Mouse (Mus musculus): ENCODE measurements at regions not wholly inside any gene's neighbourhood (a gene's known extent, or its start where the extent isn't known, plus 50 kb on each side); places are given as distances from the start of the nearest gene placed in this dataset.

DNA sequence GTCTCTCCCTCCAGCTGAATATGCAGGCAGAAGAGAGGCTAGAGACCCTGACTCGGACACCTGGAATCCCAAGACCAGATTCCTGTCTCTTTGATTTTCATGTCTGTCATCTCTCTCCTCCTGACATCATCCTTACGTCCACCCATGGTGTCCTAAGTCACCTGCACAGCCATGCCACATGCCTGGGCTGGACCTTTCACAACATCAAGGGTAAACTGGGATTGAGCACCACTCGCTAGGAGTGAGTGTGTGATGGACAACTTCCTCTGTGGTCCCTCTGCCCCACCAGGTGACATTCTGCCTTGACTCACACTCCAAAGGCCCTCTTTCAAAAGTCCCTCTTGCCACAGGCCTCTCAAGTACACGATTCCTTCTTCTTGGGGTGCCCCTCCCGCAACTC lies 244.1 kb downstream of the Bcl11b start:
- DNase-seq (ENCODE audit: low spot score) = no peak

DNA sequence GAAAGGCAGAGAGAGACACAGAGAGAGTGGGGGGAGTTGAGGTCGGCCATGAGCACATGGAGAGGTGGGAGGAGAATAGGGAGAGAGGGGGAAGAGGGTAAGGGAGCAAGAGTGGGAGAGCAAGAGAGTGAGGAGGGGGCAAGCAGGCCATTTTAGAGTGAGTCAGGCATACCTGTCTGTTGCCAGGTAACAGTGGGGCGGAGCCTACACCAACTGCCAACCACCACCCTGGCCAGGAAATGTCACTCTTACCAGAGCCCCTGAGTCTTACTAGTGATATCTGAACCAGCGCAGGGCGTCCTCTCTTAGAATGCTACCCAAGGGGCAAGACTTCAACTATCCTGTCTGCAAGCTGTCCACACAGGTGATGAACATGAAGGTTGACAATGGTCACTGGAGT lies 243.5 kb downstream of the Bcl11b start:
- DNase-seq (ENCODE audit: low spot score) = no peak

DNA sequence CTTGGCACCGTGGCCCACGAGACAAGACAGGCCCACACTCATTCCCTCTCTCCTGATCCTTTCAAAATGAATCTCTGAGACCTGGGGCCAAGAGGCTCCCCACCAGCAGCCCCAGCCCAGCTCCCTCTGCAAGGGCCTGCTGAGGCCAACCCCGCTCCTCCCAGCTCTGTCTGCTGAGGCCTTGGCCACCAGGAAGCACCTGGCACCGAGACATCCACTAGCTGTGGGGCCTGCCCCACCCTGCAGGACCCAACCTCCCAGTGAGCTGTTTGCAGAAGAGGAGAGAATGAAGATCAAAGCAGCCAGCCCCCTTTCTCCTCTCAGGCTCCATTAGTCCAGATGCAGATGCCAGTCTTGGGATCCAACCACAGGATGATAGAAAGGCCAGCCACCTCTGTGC lies 241.3 kb downstream of the Bcl11b start:
- no peak for DNase-seq (ENCODE audit: low spot score)

DNA sequence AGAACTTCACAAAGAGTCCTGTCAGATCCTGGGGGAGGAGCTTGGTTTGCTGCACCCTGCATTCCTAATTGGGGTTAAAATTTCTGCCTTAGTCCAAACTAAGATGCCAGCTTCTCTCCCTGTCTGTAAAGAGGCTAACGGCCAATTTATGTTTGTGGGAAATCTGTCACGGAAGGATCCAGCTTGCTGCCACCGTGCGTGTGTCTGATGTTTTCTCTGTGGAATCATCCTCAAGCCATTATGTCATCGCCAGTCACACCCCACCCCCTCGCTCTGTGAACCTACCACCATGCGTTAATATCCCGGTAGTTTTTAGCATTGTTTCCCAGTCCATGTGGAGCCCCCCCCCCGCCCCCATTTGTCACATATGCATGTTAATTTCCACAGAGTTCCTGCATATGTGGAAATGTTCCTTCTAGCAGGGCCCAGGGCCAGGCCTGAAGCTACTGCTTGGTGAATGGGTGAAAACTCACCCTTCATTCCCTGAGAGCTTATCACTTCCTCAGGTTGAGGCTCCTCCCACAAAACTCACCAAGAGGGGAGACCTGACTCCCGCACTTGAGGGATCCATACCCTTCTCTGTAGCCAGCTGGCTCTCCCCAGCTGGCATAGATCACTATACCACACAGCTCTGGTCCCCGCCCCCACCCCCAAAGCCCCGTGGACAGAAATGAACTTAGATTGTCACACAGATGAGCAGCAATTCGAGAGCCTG lies 233.4 kb downstream of the Bcl11b start:
- peak; percentile 6 for DNase-seq (ENCODE audit: low spot score)

DNA sequence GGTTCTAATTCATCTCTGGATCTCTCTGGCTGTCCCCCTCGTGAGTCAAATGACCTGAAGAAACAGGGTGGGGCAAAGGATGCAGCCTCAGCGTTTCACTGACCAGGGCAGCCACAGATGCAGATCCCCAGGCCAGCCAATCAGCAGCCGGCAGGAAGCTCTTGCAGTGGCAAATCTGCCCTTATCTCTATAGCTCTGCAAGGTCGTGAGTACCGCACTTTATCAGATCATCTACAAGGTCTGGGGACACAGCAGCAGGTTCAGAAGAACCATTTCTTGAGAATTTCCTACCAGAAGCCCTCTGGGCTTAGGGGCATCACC lies 232.9 kb downstream of the Bcl11b start:
- DNase-seq (ENCODE audit: low spot score) = no peak

DNA sequence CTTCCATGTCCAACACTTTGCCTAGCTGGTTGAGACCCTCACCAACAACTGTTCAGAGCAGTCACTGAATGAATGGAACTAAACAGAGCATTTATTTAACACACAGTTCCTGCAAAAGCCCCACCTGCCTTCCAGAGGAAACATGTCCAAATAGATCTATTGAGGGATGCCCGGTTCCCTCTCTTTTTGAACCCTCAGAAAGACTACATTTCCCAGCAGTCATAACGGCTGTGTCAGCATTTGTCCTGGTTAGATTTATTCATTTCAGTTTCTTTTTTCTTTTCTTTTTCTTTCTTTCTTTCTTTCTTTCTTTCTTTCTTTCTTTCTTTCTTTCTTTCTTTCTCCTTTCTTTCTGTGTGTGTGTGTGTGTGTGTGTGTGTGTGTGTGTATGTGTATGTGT lies 232.1 kb downstream of the Bcl11b start:
- no peak for DNase-seq (ENCODE audit: low spot score)

DNA sequence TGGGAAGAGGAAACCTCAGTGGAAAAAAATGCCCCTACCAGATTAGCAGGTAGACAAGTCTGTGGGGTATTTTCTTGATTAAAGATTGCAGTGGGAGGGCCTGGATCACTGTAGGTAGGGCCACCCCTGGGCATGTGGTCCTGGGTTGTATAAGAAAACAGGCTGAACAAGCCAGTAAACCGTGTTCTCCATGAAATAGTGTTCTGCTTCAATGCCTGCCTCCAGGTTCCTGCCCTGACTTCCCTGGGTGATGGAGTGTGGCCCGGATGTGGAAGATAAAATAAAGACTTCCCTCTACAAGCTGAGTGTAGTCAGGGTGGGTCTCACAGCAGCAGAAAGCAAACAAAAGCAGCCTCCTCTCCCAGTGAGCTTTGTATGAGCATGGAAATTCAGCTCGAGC lies 231.6 kb downstream of the Bcl11b start:
- no peak for DNase-seq (ENCODE audit: low spot score)

DNA sequence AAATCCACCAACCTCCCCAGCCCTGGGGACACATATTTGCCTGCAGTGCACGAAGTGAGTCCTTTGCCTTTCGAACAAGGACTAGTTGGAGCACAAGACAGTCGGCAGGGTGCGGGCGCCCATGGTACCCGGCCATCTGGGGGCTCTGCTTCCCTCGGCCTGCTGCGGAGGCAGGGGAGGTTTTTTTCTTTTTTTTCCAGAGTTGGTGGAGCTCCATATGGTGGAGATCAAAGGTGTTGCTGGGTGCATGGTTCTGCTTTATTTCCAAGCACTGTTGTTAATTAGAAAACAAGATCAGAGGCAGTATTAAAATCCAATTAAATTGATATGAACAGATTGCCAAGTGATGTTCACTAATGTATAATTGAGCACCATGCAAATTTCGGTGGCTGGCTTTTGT lies 225.4 kb downstream of the Bcl11b start:
- DNase-seq (ENCODE audit: low spot score) = no peak

DNA sequence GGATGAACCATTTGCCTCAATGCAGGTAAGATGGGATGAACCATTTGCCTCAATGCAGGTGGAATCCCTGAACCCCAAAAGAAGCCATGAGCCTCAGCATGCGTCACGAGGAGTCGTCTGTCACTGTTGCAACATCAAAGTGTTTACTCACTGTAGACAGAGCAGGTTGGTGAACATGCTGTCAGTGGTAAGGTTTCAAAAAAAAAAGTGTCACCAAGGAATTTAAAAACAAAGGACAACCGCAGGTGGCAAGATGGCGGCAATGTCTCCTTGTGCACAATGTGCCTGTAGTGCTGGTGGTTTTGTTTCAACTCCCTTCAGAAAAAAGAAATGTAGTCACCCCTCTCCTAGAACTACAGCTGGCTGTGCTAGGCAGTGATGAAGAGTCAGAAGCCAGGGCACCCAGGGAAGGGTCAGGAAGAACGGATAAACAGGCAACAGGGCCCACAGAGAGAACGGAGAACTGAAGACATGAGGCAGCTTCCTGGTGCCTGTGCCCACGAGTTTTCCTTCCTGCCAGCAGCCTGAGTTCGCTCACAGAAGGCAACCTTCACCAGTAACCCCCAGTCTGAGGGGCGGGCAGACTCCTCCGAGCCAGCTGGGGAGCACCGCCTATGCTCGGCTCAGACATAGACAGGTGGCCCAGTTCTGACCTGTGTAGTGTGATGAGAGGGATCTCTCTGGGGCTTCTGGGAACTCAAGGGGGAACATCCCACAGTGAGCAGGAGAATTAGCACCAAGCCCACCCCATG lies 223.9 kb downstream of the Bcl11b start:
- DNase-seq (ENCODE audit: low spot score) = no peak

DNA sequence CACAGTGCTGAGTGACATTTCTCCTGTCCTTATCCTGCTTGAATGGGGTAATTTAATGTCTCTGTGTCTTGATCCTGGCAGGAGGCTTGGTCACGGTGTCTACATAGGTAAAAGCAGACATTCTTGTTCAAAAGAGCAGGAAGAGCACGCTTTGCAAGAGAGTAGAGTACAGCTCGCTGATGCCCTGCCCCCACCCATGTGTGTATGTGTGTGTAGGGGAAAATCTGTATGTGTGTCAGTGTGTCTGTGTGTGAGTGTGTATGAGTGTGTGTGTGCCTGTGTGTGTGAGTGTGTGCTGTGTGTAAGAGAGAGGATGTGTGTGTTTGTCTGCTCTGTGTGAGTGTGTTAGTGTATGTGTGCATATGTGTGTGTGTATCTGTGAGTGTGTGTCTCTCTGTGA lies 221.3 kb downstream of the Bcl11b start:
- DNase-seq (ENCODE audit: low spot score) = no peak

DNA sequence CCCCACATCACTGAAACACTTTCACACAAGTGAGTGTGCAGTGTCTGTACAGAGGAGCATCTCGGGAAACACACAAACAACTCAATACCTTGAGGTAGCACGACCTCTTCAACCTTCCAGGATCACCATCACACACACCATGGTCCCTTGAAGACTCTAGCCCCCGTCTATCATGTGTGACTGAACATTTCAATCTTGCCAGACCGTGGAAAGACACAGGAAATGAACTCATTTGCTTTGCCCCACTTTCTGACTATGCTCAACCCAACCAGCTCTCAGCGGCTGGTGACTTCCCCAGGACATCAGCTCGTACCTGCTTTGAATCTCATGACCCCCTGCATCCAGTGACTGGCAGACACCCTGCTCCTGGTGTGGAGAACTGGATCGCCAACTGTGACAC lies 219.6 kb downstream of the Bcl11b start:
- DNase-seq (ENCODE audit: low spot score) = no peak

DNA sequence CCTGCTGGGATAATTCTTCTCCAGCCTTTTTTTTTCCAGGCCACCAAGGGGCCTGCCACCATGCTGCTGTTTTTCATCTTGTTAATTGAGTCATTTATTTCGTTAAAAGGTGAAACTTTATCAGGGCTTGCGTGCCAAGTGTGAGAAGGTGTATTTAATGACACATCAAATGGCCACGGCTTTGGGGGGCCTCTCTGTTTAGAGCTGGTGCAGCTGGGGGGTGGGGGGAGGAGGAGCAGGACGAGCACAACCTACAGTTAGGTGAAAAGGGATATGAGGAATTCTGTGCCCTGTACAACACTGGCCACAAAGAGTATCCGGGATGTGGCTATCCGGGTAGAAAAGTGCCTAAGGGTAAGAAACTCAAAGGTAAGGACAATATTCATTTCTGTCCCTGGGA lies 213.6 kb downstream of the Bcl11b start:
- no peak for DNase-seq (ENCODE audit: low spot score)

DNA sequence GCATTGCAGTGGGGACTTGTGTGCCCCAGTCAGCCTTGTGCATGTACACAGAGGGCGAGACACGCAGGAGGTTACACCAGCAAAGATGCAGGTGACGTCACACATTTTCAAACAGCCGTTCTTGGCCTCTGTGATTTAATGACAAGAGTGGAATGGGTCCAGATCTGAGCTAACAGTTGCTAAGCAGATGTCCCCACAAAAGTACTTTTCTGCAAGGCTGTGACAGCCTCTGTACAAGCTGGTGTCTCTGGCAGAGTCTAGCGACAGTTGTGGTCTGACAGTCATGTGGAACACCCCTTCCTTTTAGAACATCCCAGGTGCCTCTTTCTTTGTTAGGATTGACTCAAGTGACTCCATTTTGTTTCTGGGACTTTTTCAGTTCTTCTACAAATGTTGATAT lies 203.1 kb downstream of the Bcl11b start:
- no peak for DNase-seq (ENCODE audit: low spot score)

DNA sequence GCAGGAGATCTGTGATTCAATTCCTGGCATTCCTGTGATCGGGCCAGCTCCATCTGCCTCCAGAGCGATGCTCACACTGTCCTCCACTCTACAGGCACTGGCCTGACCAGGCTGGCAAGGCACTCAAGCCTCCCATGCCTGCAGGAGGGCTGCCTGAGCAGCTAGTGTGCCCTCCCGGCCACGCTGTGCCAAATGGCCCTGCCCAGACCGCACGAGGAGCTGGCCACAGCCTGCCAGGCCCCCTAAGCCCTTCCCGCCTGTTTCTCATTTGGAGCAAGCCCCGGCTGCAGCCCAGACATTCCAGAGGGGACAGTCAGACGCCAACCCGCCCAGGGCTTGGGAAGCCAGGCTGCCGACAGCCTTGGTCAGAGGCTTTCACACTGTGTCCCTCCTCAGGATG lies 195.8 kb downstream of the Bcl11b start:
- peak; percentile 28 for DNase-seq (ENCODE audit: low spot score)

DNA sequence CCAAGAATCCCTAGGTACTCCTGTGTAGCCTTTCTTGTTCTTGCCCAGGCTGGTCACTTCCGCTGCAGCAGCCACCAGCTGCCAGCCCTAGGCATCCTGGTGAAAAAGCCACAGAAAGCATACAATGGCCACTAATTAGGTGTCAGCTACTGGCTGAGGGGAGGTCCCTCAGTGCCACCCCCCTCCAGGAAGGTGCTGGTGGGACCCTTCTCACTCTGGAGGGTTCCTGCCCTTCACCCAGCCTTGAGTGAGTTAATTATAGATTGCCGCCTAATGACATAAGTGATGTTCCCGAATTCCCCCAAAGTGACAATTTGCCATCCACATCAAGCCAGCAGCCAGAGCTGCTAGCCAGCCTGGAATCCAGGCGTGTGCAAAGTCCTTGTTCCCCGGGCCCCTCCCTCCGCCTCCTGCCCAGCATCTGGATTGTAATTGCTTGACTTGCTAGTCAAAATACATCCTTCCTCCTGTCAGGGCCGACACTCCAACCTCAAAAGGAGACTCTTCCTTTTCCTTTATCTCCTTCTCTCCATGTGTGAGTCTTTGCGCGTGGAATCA lies 195.2 kb downstream of the Bcl11b start:
- DNase-seq (ENCODE audit: low spot score) = no peak

DNA sequence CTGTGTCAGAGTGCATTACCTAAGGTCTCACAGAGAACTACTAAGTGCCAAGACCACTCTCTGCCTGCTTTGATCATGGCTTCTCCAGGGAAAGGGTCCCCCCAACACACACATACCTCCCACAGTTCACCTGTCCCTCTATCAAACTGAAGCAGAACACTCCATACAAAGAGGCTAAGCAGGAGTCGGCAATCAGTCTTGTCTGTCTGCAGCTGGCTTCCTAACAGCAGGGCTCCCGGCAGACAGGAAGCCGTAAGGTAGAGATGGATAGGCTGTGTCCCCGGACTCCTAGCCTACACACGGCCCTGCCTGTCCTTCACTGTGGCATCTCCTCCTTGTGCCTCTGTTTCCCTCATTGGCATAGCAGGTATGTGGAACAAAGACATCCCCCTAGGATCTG lies 192.2 kb downstream of the Bcl11b start:
- no peak for DNase-seq (ENCODE audit: low spot score)

DNA sequence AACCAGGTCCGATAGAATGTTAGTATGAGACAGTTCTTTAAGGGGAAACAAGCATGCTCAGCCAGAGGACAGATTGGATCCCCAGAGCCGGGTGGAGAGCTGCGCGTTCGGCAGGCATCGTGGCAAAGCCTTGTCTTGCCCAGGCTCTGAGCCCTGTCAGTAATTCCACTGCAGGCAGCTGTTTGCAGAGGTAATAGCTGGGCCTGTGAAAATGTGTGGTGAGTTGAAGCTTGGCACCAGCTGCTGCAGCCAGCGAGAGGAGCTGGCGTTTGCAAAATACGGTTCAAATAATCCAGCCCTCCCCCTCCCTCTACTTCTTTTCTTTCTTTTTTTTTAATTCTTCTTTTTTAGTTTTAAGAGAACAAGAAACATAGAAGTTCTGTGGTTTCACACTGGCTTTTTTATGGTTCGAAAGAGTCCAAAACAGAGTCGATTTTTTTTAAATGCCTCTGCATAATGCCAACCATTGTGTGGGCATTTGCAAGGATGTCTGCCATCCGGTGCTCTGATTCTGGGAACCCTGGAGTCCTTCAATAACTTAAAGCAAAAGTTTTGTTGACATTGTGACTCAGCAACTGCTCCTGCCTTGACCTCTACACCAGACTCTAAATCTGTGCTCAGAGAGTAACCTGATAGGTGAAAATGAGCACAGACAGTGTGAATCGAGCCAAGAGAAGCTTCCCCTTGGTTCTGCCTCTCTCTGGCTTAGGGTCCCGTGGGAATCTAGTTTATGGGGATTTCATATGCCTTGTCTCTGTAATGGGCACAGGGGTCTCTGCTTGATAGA lies 190.7 kb downstream of the Bcl11b start:
- no peak for DNase-seq (ENCODE audit: low spot score)

DNA sequence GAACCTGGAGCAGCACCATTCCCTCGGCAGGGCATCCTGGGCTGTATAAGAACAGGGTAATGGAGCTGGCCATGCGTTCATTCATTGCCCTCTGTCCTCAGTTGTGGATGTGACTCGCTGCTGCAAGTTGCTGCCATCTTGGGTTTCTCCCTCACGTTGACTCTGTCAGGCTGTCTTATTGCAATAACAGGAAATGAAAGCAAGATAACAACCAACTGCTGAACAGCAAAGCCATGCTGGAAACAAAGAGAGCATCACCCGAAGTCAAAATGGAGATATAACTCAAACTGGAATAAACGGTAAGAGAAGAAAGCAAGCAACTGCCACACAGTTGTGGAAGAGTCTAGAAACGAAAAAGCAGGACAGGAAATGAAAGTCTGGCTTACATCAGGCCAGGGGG lies 188.5 kb downstream of the Bcl11b start:
- DNase-seq (ENCODE audit: low spot score) = no peak

DNA sequence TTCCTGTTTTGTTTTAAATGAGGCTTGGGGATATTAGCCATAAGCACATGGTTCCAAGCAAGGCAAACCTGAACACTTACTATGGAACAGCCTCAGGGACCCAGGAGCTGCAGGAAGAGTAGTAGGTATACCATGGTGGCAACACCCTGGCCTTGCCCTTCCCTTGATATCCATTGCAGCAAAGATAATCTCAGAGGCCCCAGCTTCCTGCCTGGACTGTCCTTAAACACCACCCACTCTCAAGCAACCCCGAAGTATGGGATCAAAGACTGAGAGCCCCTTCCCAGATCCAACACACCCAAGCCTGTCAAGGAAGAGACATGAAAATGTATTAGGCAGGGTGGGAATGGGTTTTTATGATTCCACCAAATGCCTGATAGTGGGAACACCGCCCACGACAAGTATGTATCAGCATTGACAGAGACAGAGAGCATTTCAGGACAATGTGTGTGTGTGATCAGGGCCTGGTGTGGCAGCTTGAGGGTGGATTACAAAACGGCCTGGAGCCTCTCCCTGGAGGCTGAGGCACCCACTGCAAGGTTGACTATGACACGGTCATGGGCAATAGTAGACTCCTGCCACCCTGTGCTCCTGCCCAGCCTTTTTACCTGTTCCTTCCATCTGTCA lies 179.5 kb downstream of the Bcl11b start:
- DNase-seq (ENCODE audit: low spot score) = no peak

DNA sequence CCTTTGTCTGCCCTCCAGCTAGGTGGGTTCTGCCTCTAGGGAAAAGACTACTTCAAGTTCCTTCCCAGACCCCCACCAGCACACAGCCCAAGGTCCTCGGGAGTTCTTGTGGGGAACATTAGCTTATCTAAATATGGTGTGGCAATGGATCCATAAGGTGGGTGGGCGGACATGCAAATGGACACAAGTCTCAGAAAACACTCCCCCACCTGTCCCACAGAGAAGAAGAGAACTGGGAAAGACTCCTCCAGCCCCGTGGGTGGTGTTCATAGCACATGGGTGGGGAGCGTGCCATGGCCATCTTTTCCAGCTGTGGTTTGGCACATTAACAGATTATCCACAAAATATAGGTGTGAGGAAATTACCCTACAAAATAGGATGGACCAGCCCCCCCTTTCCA lies 177.5 kb downstream of the Bcl11b start:
- no peak for DNase-seq (ENCODE audit: low spot score)

DNA sequence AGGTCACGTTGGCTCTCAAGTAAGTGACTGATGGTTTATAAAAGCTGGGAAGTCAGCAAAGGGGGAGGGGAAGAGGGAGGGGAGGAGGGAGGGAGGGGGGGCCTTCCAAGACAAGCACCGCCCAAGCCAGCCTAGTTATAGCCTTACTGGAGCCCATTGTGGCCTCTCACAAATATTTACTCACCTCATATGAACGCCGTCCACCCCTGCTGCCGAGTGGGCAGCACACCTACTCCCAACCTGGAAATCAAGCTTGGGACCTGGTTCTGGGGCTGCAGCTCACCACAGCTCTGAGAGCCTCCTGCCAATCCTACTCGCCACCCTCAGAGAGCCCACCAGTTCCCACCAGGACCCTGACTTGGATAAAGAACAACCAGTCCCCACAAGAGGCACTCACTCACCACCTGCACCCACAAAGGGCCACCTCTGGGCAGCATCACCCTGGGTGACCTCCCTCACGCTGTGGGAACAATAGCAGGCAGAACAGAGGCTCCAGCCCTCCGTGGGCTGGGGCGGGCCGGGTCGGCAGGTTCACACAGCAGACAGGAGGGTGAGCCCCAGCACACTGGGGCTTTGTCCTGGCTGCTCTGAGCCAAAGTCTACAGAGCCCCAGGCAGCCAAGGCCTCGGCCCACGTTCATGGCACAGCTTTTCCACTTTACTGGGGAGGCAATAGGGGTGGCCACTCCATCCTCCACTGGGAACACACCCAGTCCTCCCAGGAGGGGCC lies 171.8 kb downstream of the Bcl11b start:
- no peak for DNase-seq (ENCODE audit: low spot score)

DNA sequence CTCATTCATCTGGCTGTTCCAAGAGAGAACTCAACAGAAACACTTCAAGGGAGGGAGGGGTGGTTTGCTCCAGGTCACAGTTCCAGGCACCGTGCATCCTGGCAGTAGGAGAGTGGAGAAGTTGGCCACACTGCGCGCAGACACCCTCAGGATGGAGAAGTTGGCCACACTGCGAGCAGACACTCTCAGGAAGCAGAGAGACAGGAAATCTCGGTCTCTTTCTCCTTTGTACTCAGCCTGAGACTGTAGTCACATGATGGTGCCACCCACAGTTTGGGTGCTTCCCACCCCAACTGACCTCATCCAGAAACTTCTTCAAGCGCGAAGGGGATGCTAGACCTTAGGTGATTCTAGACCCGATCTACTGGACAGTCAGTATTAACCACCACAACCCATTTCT lies 170.4 kb downstream of the Bcl11b start:
- no peak for DNase-seq (ENCODE audit: low spot score)

All from urinary bladder, adult 2 months (tissue).